Mouse (Mus musculus) neural tube, embryonic 10.5 days (tissue): ENCODE results near the gene Arhgap4.

Source experiments
- DNase-seq: peaks from one replicate; pipeline ENCODE4 v3.0.0-alpha.2; 2017; ENCODE audit warnings: low spot score; ENCODE audit errors: extremely low spot score

The Arhgap4 gene

DNA sequence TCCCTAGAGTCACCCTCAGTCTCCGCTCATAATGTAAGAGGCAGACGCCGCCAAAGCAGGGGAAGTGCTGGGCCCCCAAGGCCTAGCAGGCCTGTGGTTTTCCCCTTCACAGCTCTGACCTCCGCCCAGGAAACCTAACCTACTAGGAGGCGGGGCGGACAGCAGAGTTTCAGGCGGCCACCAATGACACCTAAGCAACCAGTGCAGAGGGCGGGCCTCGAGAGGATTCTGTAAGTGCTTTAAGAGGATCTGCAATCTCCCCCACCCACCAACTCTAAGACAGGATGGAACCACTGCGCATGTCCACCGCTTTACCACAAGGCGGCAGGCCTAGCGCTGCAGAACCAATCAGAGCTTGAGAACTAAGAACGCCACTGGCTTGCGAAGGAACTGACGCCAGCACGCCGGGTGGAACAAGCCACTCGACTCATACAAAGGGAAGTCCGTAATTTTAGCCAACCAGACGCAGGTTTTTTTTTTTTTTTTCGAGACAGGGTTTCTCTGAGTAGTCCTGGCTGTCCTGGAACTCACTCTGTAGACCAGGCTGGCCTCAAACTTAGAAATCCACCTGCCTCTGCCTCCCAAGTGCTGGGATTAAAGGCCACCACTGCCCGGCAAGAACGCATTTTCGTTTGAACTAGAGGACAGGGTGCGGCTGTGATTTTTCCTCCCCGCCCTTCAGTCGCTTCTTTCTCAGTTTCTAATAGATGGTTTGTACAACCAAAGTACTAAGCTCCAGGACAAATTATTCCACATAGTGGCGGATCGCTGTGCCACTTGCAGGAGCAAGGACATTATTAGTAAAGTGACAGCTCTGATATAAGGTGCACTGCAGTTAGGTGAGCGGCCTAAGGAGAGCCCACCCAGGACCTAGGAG is 6.6 kb downstream of the Arhgap4 start:
- DNase-seq: peak; percentile 75

DNA sequence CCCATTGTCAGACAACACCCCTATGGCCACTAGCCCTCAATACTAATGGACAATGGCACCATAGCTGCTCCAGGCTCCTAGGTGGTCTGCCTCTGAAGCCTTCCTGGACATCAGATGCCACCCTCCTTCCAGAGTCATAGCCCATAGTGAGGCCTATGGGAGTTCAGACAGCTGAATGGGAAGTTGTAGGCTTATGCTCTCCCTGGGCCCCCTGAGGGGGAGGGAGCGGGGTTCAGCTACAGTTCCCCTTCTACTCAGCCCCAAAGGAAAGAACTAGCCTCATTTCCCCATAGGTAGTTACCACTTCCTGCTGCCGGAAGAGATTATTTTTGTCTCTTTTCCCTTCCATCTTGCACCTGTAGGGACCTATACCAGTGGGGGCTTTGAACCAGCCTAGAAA is 10.1 kb downstream of the Arhgap4 start:
- no peak for DNase-seq

DNA sequence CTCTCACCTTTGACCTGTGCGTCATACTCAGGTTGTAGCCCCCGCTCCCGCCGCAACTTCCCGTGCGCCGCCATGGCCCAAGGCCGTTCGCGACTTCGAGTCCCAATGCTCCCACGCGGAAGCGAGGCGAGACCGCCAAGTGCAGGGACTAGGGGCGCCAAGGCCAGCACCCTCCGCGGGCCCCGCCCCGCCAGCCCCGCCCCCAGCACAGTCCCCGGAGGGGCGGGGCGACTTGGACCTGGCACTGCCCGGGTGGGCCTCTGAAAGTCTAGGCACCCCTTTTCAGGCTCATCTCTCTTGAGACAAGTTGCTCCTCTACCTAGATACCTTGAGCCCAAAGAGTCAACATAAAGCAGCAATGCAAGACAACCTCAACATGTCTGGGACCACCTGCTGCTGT is 10.5 kb downstream of the Arhgap4 start:
- no peak for DNase-seq

DNA sequence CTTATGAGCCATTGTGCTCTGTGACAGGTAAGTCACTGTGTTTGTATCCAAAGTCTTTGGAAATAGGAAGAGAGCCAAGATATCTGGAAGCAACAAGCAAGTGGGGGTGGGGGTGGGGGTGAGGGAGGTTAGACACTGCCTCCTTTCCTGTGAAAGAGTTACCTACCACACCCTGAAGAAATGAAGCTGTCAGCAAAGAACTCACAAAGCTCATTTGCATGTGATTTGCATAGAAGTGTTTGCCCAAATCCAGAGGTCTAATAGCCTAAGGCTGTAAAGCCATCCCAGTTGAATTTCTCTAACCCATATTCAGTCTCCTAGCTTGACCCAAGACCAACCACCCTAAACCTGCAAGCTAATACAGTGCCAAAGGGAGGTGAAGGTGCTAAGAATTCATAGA is 11.2 kb downstream of the Arhgap4 start:
- DNase-seq: no peak

DNA sequence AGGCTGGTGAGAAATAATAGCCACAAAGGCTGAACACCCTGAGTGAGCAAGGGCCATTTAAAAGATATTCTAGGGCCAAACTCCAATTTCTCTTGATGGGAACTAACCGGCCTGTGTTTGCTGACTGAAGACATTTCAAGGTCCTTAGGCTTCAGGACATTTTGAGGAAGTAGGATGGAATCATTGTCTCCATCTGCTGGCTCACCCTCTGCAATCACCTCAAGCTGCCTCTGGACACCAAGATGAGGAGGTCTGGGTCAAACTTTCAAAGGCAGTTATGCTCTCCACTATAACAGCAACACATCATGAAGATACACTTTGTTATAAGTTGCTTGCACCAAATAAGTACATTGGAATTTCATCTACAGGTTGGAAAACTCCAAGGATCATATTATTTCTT is 11.6 kb downstream of the Arhgap4 start:
- no peak for DNase-seq

DNA sequence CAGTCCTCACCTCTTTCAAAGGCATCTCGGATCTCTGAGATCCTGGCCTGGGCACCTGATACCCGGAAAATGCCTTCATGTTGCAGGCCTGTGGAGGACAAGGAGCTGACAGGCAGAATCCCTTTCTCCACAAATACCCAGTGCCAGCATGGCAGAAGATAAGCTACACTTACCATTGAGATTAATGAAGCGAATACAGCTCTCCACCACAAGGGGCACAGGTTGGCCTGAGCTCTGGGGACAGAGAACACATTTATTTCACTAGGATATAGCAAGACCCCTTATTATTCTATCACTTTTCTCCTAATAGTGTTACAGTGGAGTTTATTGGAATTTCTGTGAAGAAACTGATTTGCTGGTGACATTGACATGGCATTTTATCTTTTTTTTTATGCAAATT is 23.7 kb downstream of the Arhgap4 start:
- DNase-seq: no peak

DNA sequence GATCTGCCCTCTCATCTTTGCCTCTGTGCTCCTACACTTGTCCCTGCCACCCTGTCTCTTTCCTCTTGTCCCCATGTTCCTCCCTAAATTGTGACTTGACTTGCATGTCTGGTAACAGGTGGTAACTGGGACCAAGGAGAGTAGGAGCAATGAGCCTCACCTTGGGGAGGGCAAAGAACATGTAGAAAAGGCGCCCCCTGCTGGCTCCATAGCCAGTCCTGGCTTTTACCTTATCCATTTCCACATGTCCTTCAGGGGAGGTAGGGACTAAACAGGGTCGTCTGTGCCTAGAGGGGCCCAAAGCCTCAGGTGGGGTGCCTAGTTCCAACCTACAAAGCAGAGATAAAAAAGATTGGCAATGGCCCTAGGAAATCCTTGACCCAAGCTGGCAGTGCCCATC is 26.0 kb downstream of the Arhgap4 start, which contains the start of gene L1cam:
Gene L1cam (minus strand): TSS at position 387 of the 400 bp plus-strand sequence.
- peak; percentile 19 for DNase-seq

DNA sequence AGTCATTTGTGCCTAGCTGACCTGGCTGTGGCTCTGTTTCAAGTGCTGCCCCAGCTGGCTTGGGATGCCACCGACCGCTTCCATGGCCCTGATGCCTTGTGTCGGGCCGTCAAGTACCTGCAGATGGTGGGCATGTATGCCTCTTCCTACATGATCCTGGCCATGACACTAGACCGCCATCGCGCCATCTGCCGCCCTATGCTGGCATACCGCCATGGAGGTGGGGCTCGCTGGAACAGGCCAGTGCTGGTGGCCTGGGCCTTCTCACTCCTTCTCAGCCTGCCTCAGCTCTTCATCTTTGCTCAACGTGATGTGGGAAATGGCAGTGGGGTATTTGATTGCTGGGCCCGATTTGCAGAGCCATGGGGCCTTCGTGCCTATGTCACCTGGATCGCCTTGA is 28.8 kb downstream of the Arhgap4 start:
- DNase-seq: no peak

DNA sequence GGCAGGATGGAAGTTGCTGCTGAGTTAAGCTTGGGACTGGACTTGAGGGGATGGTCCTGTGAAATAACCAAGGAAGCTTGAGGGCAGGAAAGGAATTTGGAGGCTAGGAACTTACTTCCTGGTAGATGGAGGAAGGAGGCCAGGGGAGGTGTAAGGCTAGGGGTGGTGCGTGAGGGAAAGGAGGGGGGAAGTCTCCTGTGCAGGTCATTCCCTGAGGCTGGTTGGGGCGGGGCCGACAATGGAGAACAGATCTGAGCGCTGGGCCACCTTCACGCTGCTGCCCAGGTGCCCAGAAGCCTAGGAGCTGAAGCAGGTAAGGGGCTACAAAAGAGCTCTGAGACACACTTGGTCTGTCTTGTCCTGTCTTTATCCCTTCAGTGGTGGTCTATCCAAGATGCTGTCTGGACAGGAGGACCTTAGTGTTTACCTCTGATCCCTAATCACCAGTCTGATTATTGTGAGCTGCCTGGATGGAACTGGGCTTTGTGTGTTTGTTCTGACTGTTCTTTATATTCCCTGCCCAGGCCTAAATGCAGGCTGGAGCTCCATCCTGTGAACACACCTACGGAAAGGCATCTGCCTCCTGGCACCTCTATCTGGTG is 30.0 kb downstream of the Arhgap4 start, which contains the start of gene Avpr2:
Gene Avpr2 (plus strand): TSS at position 552 of the 602 bp plus-strand sequence.
- DNase-seq: no peak

DNA sequence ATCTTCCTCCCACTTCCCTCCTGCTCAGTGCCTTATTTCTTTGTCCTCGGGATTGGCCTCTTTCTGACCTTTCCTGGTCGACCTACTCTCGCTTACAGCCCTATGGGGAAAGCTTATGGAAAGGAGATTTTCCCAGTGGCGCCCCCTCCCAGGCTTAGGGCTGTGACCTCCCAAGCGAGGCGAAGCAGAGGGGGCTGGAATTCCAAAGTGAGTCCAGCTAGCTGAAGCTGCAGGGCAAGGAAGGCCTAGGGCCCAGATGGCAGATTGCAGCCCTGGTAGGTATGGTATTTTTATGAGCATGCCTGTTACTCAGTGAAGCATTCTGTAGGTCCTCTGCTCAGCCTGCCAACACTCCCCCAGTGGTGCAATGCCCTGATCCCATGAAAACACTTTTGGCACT is 40.2 kb downstream of the Arhgap4 start:
- peak; percentile 18 for DNase-seq

DNA sequence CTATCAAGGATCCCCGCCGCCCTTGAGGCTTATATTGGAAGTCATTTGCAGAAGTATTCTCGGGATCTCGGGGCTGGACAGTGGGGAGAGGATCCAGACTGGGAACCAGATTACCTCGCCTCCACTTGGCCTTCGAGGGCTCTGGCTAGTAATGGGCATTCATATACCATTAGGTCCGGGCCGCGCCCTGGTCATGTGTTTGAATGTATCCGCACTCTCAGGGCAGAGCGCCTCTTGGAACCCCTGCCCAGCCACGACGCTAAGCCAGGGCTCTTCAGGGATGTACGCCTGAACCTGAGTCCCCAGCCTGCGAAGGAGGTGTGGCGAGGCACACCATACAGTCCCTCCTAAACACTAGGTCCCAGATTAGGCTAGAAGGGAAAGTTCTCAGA is 40.6 kb downstream of the Arhgap4 start:
- peak; percentile 14 for DNase-seq

DNA sequence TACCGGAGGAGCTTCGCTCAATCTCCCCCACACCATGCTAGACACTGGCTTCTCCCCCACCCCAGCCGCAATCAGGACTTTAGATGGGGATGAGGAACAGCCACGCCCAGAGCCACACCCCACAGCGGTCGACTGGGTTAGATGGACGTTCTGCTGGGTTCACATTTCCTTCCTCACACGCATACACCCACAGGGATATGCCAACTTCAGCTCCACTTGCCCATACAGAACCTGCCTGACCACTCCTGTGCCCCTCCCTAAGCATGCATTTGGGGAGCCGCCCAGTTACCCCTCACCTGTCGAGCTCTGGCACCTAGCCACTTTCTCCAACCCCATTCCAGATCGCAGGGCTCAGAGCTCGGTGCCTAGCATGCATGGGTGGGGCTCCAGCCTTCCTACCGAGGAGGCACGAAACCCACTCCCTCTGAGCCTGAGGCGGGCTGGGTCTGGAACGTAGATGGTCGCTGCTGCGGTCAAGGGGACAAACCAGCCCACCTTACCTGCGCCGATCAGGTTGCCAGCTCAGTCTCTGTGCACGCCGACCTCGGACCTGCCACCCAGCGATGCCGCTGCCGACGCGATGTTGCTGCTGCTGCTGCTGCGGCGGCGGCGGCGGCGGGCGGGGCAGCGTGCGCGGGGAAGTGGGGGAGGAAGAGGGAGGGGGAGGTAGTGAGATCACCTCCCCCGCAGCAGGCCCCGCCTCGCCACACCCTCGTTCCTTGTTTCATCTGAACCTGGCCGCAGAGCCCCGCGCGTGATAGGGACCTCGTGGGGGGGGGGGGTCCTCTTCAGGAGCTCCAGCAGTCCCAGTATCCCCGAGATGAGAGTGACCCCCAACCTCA is 41.3 kb downstream of the Arhgap4 start:
- DNase-seq: peak; percentile 28

DNA sequence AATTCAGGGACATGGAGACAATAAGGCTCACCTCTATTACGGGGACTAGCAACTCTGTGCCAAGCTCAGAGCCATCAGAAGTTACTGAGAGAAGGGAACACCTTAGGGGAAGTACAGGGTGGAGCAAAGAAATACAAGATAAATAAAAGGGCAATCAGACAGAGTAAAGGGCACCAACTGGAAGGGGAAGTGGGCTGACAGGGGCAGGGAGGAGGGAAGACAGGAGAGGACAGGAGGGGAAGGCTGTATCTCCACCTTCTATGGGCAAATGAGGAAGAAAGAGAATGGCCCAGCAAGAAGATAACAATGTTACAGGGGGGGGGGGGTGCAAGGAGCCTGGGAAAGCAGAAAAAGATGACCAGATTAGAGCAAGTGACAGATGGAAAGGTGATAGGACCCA is 44.7 kb downstream of the Arhgap4 start:
- no peak for DNase-seq

DNA sequence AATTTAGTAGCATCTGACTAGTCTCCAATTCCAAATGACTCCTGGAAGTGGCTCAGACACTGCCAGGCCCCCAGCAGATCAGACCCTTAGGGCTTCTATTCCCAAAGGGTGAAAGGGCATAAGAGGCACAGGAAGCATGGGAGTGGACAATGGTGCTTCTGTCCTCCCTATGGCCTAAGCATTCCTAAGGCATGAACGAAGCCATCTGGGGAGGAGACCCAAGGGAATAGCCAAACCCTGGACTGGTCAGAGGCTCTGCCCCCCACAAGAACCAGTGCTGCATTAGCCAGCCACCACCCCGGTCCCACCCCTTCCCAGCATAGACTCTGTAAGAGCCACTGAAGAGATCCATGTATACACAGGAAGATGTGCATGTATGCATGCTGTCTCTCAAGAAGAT is 45.8 kb downstream of the Arhgap4 start:
- DNase-seq: no peak

DNA sequence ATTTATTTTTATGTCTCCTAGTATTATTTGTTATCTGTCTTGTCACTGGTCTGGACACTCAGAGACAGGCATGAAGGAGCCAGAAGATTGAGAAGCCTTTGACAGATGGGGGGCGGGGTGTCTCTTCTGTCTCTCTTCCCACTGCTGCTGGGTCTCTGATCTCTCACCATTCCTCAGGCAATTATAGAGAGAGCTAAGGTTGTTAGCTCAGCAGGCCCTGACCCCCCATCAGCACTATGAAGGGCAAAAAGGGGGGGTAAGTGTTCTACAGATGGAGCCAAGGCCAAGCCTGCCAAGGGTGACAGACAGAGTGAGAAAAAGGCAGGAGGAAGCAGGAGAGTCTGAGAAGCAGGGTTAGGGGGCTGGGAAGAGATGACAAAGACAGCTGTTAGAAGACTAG is 49.7 kb downstream of the Arhgap4 start:
- DNase-seq: no peak

DNA sequence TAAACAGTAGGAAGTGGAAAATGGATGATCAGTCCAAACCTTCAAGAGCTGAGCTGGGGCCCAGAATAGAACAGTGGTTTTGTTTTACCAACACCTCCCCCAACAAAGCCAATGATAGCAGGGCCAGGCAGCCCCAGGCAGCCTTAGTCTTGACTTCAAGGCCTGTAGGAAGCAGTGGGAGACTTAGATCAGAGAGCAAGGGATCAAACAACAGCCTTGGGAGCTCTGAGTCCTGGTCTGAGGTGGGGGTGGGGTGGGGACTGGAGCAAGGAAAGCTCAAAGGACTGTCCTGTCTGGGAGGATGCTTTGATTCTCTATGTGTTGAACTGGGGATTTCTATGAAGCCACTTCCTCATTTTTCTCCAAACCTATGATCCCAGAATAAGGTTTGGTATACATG is 50.2 kb downstream of the Arhgap4 start:
- DNase-seq: no peak

DNA sequence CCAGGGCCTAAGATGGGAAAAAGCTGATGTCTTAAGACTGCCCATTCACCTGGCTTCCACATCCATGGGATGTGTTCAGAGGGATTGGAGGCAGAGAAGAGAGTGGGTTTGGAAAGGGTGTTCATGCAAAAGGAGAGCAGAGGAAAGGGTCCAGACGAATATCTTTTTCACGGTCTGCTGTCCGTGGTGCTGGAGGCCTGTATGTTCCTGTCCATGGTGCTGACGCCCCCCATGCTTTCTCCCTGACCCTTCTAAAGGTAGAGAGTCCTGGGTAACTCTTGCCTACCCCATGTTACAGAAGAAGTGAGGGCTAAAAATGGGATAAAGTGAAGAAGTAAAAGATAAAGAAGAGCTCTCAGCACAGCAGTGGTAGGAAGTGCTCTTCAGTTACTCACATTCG is 52.3 kb downstream of the Arhgap4 start:
- DNase-seq: peak; percentile 40

DNA sequence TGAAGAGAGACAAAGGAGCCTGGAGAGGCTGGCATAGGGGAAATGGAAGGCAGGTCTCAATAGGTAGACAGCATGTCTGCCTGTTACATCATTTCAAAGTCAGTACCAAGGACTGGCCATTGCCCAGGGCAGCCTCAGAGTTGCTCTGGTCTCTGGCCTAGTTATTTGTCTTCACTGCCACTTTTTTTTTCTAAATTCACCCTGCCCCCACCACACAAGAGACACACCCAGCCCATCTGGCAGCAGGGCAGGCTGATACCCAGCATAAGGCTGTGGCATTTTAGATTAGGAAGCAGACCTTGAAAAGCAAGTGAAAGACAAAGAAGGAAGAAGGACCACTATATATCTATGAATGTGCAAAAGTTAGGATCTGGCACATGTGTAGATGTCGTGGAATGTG is 53.8 kb downstream of the Arhgap4 start:
- DNase-seq: no peak

DNA sequence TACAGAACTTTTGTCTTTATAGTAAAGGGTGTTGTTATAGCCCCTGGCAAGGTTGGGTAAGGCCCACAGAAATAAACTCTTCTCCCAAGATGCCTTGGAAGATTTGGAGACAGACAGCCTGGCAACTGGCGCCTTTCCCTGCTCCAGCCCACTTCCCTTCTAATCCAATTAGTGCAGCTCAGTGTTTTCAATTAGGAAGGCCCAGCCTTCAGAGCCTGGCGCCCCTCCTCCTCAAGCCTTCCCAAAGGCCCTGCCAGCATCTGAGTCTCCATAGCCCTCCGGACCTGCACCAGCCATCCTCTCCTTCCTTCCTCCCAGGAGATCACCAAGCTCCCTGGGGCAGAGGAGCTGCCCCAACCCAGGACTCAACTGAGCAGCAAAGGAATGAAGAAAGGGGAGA is 54.4 kb downstream of the Arhgap4 start:
- DNase-seq: no peak

DNA sequence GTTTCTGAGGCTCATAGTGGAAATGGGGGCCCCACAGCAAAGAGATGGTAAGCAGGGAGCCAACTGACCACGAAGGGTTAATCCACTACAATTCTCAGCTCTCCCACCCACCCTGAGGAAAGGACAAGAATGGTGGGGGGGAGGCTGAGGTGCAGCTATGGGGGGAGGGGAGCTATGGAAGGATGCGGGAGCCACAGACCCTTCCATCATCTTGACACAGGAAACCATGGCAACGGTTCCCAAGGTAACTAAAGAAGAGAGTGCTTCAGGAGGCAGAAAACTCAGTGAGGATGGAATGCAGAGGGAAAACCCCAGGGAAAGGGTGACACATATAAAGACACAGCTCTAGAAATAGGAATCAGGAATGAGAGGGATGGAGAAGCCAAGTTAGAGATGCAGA is 57.0 kb downstream of the Arhgap4 start:
- no peak for DNase-seq

DNA sequence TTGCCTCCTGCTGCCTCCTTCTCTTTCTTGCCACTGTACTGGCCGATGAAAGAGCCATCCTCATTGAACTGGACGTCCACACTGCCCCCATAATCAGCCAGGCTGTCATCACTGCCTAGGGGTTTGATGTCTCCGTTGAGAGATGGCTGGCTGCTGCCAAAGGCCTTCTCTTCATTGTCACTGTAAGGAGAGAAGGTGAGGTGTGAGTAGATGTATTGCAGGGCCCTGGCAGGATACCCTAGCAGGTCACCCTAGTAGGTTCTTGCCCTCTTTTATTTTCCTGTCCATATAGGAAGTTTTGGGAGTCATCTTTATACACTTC is 66.6 kb downstream of the Arhgap4 start:
- no peak for DNase-seq
